In genomic region chr5:125222706-125223105, GRCm38 (mm10) we compare ENCODE assay signal across 12 mouse cellular contexts. TPM values are rescaled to one million over a fixed set of nuclear protein-coding genes. Genes with fewer than 3 reads are reported as not detected.
A peak's percentile ranks its signal among the peaks of the same experiment; 100 is the strongest.
DNase-seq lines count a peak whose midpoint lies in the region; ATAC-seq and TF ChIP-seq lines count a peak whose summit lies in the region.
"Had no signal": no experiment of that assay in that cellular context is flagged by ENCODE, and none has a peak within 500 bp of the region (broad histone marks: within the 10 kb centered on the region; RNA-seq: fewer than 3 reads in every experiment).

No protein-coding gene starts in this region.

- H3K27me3 ChIP-seq in heart, embryonic 15.5 days = no peaks in the 10 kb centered on the region
- no peaks in the 10 kb centered on the region for H3K27me3 ChIP-seq in hindbrain, embryonic 15.5 days
- H3K27me3 ChIP-seq in stomach, postnatal 0 days (ENCODE audit: control insufficient read depth, insufficient read depth, low read length) = no peaks in the 10 kb centered on the region
- H3K27me3 ChIP-seq: heart, embryonic 12.5 days; midbrain, embryonic 13.5 days had no signal

- 28% methylated on average over 6 of the region's 6 CpGs for WGBS in heart, embryonic 15.5 days
- 50% methylated on average over 6 of the region's 6 CpGs for WGBS in hindbrain, embryonic 15.5 days
- 55% methylated on average over 6 of the region's 6 CpGs for WGBS in stomach, postnatal 0 days

- intact Hi-C loops in heart, postnatal 10 days (cut with DNase I) = no loop called here
- intact Hi-C loops in heart, postnatal 14 days (cut with DNase I) = no loop called here

- H3K27ac ChIP-seq in heart, embryonic 15.5 days = 0 out of 2 replicates have a peak overlapping the region, but pooled peaks have one; percentile 24
- peak overlapping the region; percentile 69 for H3K27ac ChIP-seq in hindbrain, embryonic 15.5 days (replicated peaks)
- no peak overlapping the region for H3K27ac ChIP-seq in stomach, postnatal 0 days (replicated peaks)
- H3K27ac ChIP-seq: midbrain, embryonic 13.5 days had no signal

- peaks cover 4% of the 10 kb centered on the region for H3K9me3 ChIP-seq in heart, embryonic 15.5 days (replicated peaks)
- H3K9me3 ChIP-seq in hindbrain, embryonic 15.5 days = no peaks in the 10 kb centered on the region
- no peaks in the 10 kb centered on the region for H3K9me3 ChIP-seq in stomach, postnatal 0 days (ENCODE audit: control insufficient read depth, low read length)

- peaks cover 22% of the 10 kb centered on the region for H3K4me1 ChIP-seq in heart, embryonic 15.5 days (replicated peaks)
- peaks cover 63% of the 10 kb centered on the region for H3K4me1 ChIP-seq in hindbrain, embryonic 15.5 days (replicated peaks)
- no peaks in the 10 kb centered on the region for H3K4me1 ChIP-seq in stomach, postnatal 0 days (replicated peaks; ENCODE audit: control insufficient read depth, insufficient read depth)

- H3K4me3 ChIP-seq in heart, embryonic 15.5 days = no peak overlapping the region
- H3K4me3 ChIP-seq in hindbrain, embryonic 15.5 days = no peak overlapping the region
- no peak overlapping the region for H3K4me3 ChIP-seq in stomach, postnatal 0 days (ENCODE audit: low read depth, low read length)
- H3K4me3 ChIP-seq: heart, embryonic 12.5 days; midbrain, embryonic 13.5 days had no signal

- ATAC-seq in heart, embryonic 15.5 days (replicated peaks; ENCODE audit: insufficient number of reproducible peaks, insufficient read depth, low FRiP score, low read depth) = no peak
- ATAC-seq in hindbrain, embryonic 15.5 days (ENCODE audit: low FRiP score, low read depth) = no peak
- ATAC-seq in stomach, postnatal 0 days (ENCODE audit: low FRiP score, low TSS enrichment) = no peak
- ATAC-seq: liver, postnatal 0 days had no signal

- no peak overlapping the region for H3K9ac ChIP-seq in heart, embryonic 15.5 days
- no peak overlapping the region for H3K9ac ChIP-seq in hindbrain, embryonic 15.5 days
- no peak overlapping the region for H3K9ac ChIP-seq in stomach, postnatal 0 days (ENCODE audit: low read length)
- H3K9ac ChIP-seq: heart, embryonic 12.5 days; liver, postnatal 0 days; midbrain, embryonic 13.5 days had no signal

- DNase-seq in heart, postnatal 10 days = no peak
- DNase-seq in 416B (ENCODE audit: low read depth) = peak; percentile 39
- peak; percentile 76 for DNase-seq in cerebellum, adult 8-10 months
- DNase-seq in stomach, postnatal 0 days (ENCODE audit: low spot score) = no peak
- no peak for DNase-seq in heart, postnatal 14 days
- DNase-seq in gastrocnemius, postnatal 10 days = no peak
- DNase-seq: kidney, adult 11 months; liver, postnatal 0 days had no signal

- no peak overlapping the region for H3K4me2 ChIP-seq in heart, embryonic 15.5 days
- H3K4me2 ChIP-seq in hindbrain, embryonic 15.5 days = no peak overlapping the region
- H3K4me2 ChIP-seq in stomach, postnatal 0 days (replicated peaks; ENCODE audit: low read depth) = no peak overlapping the region
- H3K4me2 ChIP-seq: heart, embryonic 12.5 days; midbrain, embryonic 13.5 days had no signal

- no peak for TF ChIP-seq CTCF in stomach, postnatal 0 days (IDR thresholded peaks at IDR 0.05; ENCODE audit: low read depth)

- TF ChIP-seq EP300 in stomach, postnatal 0 days (optimal IDR thresholded peaks at IDR 0.05) = no peak

- H3K36me3 ChIP-seq in heart, embryonic 15.5 days = no peaks in the 10 kb centered on the region
- H3K36me3 ChIP-seq in hindbrain, embryonic 15.5 days = no peaks in the 10 kb centered on the region
- no peaks in the 10 kb centered on the region for H3K36me3 ChIP-seq in stomach, postnatal 0 days (ENCODE audit: control insufficient read depth, insufficient read depth, low read length)
- H3K36me3 ChIP-seq: heart, embryonic 12.5 days; midbrain, embryonic 13.5 days had no signal

RNA-seq across cellular contexts. Expression of gene Ncor2, which starts 43.7 kb away (rescaled TPM):
- 14.9 and 22.2 TPM in 2 replicates for polyA plus RNA-seq in heart, embryonic 15.5 days (2015; fragmentation: Nextera tagmentation; extraction: Ambion mirVana)
- total RNA-seq in heart, postnatal 10 days (2021) = 100 to 1,000 TPM; 112 to 125 TPM
- 26.3 and 28.7 TPM in 2 replicates for polyA plus RNA-seq in hindbrain, embryonic 15.5 days (2015; fragmentation: Nextera tagmentation; extraction: Ambion mirVana)
- polyA plus RNA-seq in stomach, postnatal 0 days (2015; fragmentation: Nextera tagmentation; extraction: Ambion mirVana) = 11.1 and 12.1 TPM in 2 replicates
- total RNA-seq in heart, postnatal 14 days (2021) = 10 to 100 TPM; 89.1 to 98.5 TPM
- 100 to 1,000 TPM; 116 to 123 TPM for total RNA-seq in gastrocnemius, postnatal 10 days (2021)

Comparison
In these comparisons a context has a peak if more than half of its experiments do, and no peak if none do; other contexts are left out.
1. DNase-seq: peak in 416B (single experiment) and cerebellum, adult 8-10 months (single experiment); none in heart, postnatal 10 days (0 of 2), stomach, postnatal 0 days (single experiment), heart, postnatal 14 days (0 of 2) and gastrocnemius, postnatal 10 days (single experiment).